Mouse (Mus musculus): ENCODE measurements around the gene Ggt1.
"Not testable (repeated sequence)": the region's sequence is repeated elsewhere in the genome, so short reads cannot be mapped to it uniquely, and the experiment has no call there.

The Ggt1 gene

DNA sequence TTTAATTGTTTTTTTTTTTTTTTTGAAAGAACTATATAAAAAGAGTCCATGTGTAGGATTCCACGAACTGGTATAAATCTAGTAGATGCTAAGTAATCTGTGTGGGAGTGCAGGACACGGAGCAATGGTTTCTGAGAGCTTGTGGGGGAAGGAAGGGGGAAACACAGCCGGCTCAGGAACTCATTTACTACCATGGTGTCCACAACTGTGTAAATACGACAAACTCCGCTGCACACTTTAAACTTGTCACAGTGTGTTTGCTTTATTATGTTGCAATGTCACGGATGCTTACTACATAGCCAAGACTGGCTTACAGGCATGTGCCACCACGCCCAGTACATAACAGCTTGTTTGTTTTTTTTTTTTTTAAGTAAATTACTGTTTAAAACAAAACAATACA, 11.5 kb upstream of the Ggt1 start:
- no peak for DNase-seq (ENCODE audit: low spot score)

DNA sequence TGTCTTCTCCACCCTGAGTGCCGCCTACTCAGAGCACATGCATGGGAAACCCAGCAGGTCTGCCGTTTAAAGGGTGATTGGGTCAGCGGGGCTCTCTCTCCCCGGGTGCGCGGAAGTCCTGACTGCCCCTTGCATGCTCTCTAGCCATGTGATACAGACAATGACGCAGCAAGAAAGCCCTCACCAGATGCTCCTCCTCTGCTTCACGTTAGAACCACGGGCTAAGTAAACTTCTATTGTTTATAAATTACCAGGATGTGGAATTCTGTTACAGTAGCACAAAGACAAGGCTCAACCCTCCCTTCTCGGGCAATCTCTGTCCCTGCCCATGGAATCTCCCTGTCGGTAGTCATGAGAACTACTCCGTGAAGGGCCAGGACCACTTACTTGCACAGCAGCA, 10.2 kb upstream of the Ggt1 start:
- no peak for DNase-seq (ENCODE audit: low spot score)

DNA sequence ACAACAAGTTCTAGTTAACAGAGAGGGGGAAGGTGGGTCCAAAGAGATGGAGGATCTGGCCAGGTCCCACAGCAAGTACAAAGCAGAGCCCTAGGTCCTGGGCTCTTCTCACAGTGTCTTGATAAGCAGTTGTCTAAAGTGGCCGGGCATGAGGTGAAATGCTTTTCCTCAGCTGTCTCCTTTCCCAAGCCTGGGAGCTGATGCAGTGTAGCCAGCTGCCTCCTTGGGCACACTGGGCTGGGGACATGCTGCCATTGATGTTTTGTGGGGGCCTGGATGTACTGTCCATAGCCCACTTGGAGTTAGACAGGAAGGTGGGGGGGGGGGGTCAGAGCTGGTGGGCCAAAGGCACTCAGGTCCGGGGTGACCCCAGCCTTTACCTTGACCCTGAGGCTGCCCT, 9.3 kb upstream of the Ggt1 start:
- no peak for DNase-seq (ENCODE audit: low spot score)

DNA sequence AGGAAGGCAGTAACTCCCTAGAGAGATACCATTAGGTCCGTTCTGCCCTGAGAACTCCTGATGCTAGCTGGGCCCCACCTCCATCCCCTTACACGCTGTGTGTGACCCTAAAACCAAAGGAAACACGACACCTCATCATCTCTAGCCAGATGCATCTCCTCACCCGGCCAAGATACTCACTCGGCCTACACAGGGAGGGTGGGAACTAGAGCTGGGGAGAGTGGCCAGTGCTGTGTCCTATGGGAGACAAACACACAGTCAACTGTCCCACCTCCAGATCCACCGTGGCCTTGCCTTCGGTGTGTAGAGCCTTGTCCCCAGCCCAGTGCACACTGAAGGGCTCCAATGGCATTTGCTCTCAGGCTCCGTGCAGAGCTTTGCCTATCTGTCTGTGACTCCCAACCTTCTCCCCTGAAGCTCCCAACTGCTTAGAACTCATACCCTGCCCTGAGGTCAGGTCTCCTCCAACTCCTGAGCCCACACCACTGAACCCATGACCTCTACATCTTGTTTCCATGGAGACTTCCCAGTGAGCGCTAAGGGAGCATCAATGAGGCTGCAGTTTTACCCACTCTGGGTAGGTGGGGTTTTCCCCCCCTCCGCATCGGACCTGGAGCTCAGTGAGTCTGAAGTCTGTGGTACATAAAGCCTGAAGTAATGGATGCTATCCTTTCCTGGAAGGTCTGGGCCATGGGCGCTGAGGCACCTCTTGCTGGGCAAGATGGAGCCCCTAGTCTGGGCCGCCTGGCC, 8.5 kb upstream of the Ggt1 start:
- no peak for DNase-seq (ENCODE audit: low spot score)

DNA sequence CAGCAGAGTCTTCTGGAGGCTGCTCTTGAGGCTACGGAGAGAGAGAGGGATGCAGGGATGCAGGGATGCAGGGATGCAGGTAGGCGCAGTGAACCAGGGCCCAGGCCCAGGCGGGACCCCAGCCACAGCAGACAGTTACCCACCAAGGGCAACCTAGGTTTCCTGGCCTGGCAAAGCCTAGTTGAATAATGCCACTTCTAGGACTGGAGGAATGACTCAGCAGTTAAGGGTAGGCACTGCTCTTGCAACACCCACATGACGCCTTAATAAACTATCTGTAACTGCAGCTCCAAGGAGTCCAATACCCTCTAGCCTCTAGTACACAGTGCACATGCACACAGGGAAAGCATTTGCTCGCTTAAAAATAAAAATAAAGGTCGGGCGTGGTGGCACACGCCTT, 7.3 kb upstream of the Ggt1 start:
- DNase-seq (ENCODE audit: low spot score), result no peak

DNA sequence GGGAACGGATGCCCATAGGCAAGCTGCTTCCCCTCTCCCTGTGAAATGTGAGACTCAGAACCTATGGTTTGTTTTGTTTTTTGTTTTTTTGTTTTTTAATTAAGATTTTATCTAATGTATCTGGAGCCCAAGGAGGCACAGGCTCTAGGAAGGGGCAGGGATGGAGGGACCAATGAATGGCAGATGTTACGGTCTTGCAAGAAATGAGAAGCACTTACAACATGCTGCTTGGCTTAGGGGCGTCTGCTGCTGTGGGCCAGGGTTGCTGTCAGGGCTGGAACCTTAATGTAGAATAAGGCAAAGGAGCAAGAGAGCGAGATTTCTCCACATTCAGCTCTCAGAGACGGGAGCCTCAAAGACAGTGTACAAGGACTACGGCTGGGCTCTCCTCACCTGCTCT, 5.8 kb upstream of the Ggt1 start:
- DNase-seq (ENCODE audit: low spot score), result no peak

DNA sequence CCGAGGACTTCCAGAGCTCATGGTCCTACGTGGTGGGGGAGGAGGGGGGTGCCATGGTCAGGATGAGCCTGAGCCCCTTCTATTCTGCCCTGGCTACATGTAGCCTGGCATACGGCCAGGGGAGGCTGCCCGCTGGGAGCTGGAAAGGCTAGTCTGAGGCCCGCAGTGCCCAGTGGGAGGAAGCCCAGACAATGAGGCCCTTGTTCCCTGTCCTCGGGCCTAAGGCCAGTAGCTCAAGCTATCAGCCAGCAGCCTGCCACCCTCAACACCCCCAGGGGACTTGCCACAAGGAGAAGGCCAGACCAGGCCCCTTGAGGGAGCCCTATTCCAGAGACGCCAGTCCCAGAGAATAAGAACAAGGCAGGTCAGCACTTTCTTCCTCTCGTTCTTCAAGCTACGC, 5.4 kb upstream of the Ggt1 start:
- no peak for DNase-seq (ENCODE audit: low spot score)

DNA sequence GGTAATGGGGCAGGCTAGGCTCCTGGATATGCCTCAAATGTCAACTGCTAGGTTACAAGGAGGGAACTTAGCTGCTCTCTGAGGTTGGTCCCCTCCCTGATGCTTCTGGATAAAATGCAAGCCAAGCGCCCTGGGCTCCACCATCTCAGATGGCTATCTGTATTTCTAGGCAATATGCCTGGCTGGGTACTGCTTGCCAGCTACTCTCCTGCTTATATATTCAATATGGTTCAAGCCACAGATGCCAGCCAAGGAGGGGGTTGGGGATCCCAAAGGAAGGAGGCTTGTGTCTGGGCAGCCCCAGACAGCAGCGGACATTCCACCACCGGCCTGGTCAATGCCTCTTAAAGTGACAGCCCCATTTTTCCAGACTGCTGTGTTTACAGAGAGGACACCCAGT, 2.9 kb upstream of the Ggt1 start:
- no peak for DNase-seq (ENCODE audit: low spot score)

DNA sequence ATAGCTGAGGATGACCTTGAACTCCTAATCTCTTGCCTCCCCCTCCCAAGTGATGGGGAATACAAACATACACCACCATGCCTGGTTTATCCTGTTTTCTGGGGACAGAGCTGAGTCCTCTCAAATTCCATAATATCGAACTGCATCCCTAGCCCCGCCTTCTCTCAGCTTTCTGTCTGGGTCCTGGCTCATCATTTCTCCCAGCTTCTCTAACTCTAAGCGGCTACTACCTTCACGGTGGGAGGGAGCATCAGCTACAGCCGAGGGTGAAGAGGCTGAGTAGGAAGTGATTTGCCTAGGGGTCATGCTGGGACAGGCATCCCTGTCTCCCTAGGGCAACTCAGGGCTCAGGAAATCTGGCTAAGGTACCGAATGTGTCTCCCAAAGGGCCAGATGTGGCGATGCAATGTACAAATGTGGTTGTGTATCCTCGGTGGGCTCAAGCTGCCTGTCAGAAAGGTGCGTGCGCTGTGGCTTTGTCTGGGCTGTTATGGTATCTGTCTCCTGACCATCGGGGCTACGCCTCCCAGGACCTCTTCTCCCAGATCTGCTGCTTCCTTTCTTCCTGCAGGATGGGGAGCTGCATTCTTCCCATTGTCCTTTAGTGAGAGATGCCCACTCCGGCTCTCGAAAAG, 2.2 kb upstream of the Ggt1 start:
- DNase-seq (ENCODE audit: low spot score), result no peak

DNA sequence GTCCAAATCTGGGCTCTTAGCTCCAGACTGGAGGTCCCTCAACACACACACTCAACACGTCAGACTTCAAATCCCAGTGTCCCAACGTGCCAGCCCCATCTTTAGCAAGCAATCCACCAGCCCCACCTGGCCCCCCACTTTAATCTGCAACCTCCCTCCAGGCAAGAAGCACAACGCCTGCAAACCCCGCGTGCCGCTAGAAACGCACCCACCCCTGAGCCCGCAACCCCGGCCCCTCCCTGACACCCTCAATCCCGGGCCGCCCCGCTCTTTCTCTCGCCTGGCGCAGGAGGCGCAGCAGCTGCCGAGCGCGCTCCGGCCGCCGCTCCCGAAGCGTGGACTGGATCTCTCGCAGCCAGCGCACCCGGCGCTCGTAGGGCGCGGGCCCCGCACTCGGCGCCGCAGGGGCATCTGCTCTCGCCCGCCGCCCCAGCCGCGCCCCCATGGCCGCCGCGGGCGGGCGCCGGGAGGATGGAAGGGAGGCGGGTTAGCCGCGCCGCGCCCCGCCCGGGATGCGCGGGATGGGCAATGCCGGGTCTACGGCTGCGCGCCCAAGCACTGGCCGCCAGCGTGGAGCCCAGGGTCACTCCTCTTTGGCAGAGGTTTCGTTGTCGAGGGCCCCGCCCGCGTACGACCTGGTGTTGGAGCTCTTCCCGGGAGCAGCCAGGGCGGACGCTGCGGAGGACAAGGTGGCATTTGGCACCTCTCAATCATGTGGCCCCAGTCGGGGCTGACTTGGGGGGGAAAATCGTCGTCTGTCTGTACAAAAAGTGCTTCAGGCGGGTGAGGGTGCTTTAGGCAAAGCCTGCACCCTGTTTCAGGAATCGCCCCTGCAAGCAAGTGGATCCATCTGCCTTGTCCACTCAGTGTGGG, 1.5 kb upstream of the Ggt1 start, which contains the start of gene Lrrc75b:
TSS of gene Lrrc75b (minus strand) at position 655 of the 873 bp plus-strand sequence.
- DNase-seq (ENCODE audit: low spot score), result no peak

DNA sequence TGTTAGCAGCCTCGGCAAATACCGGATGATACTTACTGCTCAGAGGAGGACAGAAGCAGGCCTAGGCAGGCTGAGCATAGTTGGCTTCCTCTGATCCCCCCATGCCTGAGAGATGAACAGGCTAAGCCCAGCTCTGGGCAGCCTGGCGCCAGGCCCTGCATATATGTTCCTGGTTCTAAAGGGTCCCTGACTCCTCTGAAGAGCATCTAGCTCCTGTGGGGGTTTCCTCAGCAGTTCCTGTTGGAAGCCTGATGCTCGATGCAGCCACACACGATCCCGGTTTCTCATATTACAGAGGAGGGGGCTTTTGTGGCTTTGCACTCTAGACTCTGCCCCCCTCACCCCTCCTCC, 880 bp upstream of the Ggt1 start:
- DNase-seq (ENCODE audit: low spot score), result no peak

DNA sequence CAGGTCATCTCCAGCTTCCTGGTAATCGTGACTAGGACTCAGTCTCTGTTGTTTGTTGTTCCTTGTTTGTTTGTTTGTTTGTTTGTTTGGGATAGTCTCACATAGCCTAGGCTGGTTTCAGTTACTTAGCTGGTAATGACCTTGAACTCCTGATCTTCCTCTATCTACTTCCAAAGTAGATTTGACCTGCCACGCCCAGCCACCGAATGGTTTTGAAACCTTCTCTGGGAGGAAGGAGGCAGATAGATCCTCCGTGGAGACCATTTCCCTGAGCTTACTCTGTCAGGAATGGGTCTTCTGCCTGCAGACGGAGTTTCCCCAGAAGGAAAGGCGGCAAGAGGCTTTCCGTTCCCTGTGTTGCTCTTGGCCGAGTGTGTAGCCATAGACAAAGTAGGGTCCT, 1.2 kb downstream of the Ggt1 start:
- no peak for DNase-seq (ENCODE audit: low spot score)

DNA sequence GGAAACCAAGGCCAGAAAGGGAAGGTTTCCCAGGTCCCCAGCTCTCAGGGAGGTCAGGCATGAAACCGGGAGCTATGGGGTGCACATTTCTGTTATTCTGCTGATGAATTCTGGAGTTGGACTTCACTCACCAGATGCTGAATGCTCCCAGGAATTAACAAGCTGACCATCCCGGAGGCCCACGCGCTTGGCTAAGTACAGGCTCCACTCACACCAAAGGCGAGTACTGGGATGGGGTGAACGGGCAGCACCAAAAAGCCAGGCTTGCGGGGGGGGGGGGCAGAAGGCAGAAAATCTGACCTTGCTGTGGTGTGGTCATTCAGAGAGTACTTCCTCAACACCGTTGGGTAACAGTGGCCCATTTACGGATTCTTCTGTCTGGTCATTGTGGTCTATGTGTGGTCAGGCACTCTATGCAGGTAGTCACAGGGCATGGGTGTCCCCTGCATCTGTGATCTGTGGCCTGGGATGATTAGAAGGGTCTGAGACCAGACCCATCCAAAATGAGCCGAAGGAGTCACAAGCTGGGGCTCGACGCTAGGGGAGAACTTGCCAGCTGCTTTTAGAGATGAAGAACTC, 3.4 kb downstream of the Ggt1 start:
- no peak for DNase-seq (ENCODE audit: low spot score)

DNA sequence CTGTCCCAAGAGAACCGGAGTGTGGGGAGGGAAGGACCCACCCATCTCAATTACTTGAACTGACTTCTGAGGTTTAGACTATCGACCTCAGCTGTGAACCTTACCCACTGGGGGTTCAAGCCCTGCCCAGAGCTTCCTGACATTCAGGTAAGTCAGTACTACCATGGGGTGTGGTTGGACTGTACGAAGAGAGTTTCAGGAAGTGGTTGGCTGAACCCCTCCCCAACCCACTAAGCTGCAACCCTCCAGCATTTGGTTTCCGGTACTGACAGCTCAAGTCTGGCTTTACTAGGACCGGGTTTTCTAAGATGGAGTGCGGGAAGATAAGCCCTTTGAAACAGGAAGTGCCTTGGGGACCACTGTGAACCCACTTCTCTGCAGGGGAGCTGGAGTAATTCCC, 4.0 kb downstream of the Ggt1 start:
- peak; percentile 13 for DNase-seq (ENCODE audit: low spot score)

DNA sequence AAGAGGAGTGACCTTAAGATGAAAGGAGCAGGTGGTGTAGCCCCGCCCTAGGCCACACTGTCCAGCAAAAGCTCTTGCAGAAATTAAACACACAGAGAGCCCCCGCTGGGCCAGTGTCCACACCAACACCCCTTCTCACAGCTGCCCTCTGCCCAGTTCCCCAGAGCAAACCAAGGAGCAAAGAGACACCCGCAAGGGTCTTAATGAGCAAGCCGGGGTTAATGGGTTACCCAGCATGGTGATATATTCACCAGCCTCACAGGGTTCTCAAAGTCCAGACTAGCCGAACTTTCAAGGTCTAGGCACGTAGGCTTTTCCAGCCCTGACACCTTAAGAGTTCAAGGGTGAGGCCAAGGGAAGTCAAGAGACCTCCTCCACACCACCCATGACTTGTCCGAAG, 4.5 kb downstream of the Ggt1 start:
- DNase-seq (ENCODE audit: low spot score), result no peak

DNA sequence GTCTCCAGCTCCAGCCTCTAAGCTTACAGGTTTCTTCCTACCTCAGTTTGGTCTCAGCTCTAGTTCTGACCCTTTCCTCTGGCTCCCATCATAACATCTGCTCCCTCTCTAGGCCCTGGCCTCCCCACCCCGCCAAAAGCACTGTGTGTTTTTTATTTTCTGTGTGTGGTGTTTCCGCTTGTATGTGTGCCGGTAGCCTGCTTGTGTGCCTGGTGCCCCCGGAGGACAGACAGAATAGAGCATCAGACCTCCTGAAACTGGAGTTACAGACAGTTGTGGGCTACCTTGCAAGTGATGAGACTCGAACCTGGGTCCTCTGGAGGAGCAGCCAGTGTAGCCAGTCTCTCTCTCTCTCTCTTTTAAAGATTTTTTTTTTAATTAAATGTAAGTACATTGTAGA, 4.9 kb downstream of the Ggt1 start:
- no peak for DNase-seq (ENCODE audit: low spot score)

DNA sequence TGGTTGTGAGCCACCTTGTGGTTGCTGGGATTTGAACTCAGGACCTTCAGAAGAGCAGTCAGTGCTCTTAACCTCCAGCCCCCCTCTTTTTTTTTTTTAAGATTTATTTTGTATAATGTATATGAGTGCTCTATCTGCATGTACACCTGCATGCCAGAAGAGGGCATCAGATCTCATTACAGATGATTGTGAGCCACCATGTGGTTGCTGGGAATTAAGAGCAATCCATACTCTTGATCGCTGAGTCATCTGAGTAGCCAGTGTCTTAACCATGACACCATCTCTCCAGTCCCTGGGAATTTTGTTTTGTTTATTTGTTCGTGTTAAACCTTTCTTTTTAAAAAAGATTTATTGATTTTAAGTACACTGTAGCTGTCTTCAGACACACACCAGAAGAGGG, 5.4 kb downstream of the Ggt1 start:
- not testable (repeated sequence) for DNase-seq (ENCODE audit: low spot score)

DNA sequence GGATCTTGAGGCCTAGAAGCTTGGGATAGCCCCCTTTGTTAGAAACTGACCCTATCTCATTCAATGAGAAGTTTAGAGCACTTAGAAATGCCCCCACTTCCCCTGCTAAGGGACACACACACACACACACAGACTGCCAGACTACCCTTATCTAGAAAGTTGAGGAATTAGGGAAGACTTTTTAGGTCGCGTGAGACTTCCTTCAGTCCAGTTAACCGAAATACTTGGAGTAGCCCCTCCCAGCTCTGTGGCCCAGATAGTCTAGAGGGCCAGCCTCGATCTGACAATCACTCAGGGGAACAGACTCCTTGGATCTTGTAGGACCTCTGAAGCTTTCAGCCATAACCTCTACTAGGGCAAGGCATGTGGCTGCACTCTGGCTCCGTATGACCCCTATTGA, 6.6 kb downstream of the Ggt1 start:
- no peak for DNase-seq (ENCODE audit: low spot score)

DNA sequence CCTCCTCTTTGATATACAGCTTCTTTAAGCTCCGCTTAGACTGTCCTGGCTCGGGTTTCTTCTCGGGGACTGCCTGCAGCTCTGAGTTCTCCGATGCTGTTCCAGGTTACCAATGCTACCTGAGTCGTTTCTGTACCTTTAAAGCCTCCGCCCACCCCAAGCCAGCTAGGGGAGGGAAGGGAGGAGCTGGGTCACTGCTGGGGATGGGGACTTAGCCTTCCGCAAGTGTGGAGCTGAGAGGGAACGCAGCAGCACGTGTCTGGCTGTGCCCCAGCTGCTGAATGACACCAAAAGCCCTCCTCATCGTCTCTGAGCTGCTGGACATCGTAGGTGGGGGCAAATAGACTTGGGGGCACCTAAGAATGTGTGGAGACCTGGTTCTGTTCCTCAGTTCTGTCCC, 7.0 kb downstream of the Ggt1 start:
- DNase-seq (ENCODE audit: low spot score), result no peak

DNA sequence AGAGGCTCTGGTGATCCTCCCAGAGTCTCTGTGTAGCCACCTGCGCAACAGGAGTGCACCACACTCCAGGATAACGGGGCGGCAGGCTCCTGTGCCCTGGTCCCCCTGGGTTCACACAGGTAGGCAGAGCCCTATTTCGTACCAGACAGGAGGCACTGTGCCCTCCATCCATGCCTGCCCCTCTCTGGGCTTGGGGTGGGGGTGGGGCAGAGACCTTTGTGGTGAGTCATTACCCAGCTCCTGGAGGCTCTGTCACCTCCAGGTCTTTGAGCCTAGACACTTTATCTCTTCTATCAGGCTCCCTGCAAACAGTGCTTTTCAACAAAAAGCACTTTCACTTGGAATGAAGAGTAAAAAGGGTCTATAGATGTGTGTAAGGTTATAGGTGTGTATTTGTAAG, 7.4 kb downstream of the Ggt1 start:
- DNase-seq (ENCODE audit: low spot score), result no peak

DNA sequence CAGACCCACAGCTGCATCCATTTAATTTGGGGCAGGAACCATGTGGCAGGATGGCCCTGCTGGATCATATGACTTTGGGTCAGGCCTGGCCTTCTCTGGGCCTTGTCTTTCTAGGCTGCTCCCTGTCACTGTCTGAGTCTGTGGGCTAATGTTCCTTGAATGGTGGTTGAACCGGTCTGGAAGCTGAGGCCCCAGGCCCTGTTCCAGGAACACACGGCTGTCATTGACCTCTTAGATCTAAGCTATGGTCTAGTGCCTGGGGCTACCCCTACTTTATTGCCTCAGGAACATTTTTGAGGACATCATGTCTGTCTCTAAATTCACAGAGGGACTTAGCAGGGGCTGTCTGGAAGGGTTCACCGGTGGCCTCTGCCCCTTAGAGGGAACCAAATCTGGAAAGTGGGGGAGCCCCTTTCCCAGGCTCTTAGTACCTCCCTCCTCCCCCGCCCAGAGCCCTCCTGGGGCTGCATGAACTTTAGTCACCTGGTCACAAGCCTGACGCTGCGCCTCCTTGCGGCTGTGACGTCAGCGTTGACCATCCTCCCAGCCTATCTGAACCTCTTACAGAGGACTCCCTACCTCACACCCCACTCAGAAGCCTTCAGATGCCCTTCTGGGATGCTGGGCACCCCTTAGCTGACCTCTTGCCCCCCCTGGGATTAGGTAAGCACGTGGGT, 9.7 kb downstream of the Ggt1 start:
- DNase-seq (ENCODE audit: low spot score), result no peak

DNA sequence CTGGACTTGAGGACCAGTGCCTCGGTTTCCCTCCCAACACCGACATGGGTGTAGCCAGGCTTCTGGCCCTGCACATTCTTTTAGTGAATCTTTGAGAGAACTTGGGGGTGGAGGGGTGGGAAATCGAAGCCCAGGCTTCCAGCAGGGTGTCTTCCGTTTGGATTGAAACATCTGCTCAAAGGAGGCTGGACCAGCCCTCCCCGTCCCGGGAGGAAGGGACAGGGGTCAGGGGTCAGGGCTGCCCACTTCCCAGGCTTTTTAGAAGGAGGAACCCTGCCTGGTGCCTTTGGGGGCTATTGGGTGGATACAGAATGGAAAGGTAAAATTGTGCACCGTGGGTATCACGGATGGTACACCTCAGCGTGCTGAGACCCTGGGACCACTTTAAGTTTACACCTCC, 10.5 kb downstream of the Ggt1 start:
- DNase-seq (ENCODE audit: low spot score), result no peak

Data from spleen, adult 12 weeks (tissue).